Mouse (Mus musculus) c-Kit-positive CD71-positive TER-119-negative erythroid progenitor cells, embryonic 14.5 days (primary cell): ENCODE data around the gene Unc13d.
"Not testable (repeated sequence)": the region's sequence is repeated elsewhere in the genome, so short reads cannot be mapped to it uniquely, and the experiment has no call there.

Experiments
- DNase-seq: peaks from one replicate; pipeline ENCODE4 v3.0.0-alpha.2; 2013; ENCODE audit warnings: low read depth

Gene Unc13d

GRCm38 (mm10) chr11:116100385-116100784 is 22.6 kb upstream of the Unc13d start:
- no peak for DNase-seq

DNA sequence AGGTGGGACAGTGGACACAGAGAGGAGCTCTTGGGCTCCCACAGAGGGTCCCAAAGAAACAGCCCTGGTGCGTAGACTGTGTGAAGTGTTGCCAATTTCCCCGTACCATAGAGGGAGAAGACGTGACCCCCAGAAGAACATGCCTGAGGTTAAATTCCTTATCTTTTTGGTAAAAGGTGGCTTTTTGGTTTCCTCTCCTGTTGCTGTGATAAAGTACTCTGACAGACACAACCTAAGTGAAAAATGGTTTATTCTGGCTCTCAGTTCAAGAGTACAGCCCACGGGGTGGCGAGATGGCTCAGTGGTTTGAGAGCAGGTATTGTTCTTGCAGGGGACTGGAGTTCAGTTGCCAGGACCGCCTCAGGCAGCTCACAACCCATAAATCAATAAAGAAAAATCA is 21.7 kb upstream of the Unc13d start:
- DNase-seq: no peak

- no peak for DNase-seq
Measured at GRCm38 (mm10) chr11:116098711-116099460, 21.1 kb upstream of the Unc13d start.

- DNase-seq: no peak
Measured at GRCm38 (mm10) chr11:116096213-116097108, 18.7 kb upstream of the Unc13d start.

DNA sequence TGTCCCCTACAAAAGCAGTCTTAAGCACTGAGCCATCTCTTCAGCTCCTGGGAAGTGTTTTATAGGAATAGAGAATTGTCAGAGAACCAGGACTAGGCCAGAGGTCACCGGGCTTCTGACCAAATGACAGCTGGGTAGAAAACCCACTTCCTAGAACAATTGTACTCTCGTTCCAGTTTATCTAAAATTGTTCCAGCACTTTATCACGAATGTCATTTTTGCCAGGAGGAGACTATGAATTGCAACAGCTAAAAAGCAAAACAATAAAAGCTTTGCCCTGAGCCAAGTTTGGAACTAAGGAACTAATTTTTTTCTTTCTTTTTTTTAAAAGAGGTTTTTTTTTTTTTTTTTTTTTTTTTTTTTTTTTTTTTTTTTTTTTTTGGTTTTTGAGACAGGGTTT is 17.8 kb upstream of the Unc13d start:
- DNase-seq: no peak

DNA sequence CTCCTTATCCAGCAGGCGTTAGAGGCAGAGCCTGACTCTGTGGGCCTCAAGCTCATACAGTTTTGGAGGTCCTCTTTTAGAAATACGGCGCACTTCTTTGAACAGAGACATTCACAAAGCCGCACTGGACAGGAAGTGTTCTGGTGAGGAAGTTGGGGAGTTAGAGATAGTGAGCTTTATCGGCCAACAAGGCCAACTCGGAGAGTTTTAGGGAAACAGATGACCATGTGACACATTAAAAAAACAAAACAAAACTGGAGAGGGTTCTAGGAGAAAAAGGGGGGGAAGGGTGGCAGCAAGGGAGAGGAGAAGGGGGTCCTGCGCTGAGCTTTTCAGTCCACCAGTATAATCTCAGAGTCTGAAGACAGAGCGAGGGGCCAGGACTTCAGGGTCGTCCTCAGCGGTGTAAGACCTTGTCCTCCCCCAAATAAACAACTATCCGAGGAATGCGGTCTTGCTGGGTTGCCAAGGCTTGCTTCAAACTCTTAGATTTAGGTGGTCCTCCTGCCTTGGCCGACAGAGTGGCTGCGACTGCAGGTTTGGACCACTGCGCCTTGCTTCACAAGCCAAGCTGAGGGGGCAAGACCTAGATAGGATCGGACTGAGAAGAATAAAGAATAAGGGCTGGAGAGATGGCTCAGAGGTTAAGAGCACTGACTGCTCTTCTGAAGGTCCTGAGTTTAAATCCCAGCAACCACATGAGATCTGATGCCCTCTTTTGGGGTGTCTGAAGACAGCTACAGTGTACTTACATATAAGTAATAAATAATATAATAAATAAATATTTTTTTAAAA is 16.2 kb upstream of the Unc13d start:
- DNase-seq: no peak

- DNase-seq: not testable (repeated sequence)
Measured at GRCm38 (mm10) chr11:116092959-116093358, 15.2 kb upstream of the Unc13d start.

GRCm38 (mm10) chr11:116091591-116091990 is 13.8 kb upstream of the Unc13d start:
- DNase-seq: no peak

DNA sequence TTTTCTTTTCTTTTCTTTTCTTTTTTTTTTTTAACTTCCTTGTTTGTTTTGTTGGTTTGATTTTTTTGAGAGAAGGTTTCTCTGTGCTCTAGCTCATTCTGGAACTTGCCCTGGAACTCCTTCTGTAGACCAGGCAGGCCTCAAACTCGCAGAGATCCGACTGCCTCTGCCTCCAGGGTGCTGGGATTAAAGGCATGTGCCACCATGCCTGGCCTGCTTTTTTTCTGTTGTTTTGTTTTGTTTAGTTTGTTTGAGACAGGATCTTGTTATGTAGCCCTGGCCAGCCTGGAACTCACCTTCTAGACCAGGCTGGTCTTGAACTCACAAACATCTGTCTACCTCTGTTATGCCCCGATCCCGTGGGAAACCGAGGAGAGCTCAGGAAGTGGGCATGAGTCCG is 11.8 kb upstream of the Unc13d start:
- no peak for DNase-seq

DNA sequence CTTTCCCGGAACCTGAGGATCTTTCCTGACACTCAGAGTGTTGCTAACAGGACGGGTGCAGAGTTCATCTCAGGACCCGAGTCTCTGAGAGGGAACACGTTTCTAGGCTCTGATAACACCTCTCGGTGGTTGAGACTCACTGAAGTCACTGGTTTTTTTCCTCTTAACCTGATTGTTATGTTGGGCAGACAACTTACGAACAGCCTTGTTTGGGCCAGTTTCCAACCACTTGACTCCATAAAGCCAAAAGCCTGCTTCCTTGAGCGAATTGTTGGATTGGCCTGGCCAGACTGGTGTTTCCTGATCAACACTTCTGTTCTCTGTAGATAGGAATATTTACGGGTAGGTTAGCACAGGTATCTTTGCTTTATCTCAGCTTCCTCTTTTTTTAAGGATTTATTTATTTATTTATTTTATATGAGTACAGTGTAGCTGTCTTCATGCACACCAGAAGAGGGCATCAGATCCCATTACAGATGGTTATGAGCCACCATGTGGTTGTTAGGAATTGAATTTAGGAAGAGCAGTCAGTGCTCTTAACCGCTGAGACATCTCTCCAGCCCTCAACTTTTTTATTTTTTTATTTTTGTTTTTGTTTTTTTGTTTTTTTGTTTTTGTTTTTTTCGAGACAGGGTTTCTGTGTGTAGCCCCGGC is 11.1 kb upstream of the Unc13d start:
- DNase-seq: no peak

- no peak for DNase-seq
Measured at GRCm38 (mm10) chr11:116088188-116088587, 10.4 kb upstream of the Unc13d start.

GRCm38 (mm10) chr11:116087194-116088130 is 9.7 kb upstream of the Unc13d start:
- peak; percentile 80 for DNase-seq

GRCm38 (mm10) chr11:116086258-116087193 is 8.8 kb upstream of the Unc13d start, which contains the start of gene Wbp2:
TSS of gene Wbp2 (minus strand) at chr11:116086995.
- peak; percentile 97 for DNase-seq

DNA sequence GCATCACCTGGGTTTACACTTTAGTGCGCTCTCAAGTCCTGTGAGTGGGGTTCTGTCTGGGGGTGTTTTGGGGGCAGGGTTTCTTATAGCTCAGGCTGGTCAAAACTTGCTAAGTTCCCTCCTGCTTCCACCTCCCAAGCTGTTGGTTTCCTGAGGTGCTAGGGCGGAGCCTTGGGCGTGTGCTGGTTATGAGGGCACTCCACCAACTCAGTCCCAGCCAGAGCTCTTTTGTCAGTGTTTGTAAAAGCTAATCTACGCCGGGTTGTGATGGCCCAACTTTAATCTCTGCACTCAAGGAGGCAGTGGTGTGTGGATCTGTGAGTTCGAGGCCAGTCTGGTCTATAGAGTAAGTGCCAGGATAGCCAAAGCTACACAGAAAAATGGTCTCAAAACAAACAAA is 6.4 kb upstream of the Unc13d start:
- DNase-seq: peak; percentile 56

DNA sequence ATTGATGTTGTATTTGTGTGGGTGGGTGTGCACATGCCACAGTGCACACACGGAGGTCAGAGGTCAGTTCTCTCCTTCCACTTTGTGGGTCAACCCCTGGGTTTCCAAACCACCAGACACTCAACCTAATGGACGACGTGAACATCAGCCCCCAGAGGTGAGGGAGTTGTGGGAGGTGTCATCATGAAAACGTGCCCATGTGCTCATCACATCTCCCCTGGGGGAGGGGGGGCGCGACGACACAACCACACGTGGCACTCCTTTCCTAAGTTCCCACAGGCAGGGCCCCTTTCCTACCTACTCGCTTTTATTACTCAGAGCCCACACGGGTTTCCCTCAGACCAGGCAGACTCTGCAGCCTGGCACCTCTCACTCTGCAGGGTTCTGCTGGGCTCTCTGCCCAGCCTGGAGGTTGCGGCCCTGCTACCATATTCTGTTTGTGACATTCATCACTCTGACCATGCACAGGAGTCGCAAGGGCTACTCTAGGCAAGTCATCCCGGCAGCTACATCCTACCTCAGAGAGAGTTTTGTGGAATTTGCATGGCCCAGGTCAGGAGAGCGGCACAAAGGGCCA is 5.4 kb upstream of the Unc13d start:
- no peak for DNase-seq

GRCm38 (mm10) chr11:116081081-116081480 is 3.3 kb upstream of the Unc13d start:
- peak; percentile 66 for DNase-seq

DNA sequence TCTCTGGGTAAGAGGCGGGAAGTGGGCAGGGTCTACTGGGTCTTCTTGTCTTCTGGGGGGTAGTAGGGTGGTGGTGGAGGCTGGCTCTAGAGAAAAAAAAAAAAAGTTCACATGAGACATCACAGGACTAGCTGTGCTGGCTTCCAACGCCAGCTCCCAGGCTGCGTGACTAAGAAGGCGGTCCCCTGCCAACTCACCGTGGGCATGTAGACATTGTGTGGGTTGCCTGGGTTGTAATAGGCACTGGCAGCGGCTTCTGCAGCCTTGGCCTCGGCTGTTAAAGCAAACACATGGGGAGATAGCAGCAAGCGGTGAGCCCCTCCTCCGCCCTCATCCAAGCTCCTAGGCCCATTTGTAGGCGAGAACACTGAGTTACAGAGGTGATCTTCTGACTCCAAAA is 1.8 kb upstream of the Unc13d start:
- no peak for DNase-seq

GRCm38 (mm10) chr11:116078676-116079320 is 1.0 kb upstream of the Unc13d start:
- DNase-seq: no peak

GRCm38 (mm10) chr11:116078221-116078620 is 460 bp upstream of the Unc13d start:
- no peak for DNase-seq
